Mouse (Mus musculus): ENCODE measurements around the gene Tenm4. TPM values are rescaled to one million over a fixed set of nuclear protein-coding genes. Genes with fewer than 3 reads are reported as not detected.

Tenm4 gene
- total RNA-seq, 1 experiment, result 38.9 TPM

DNA sequence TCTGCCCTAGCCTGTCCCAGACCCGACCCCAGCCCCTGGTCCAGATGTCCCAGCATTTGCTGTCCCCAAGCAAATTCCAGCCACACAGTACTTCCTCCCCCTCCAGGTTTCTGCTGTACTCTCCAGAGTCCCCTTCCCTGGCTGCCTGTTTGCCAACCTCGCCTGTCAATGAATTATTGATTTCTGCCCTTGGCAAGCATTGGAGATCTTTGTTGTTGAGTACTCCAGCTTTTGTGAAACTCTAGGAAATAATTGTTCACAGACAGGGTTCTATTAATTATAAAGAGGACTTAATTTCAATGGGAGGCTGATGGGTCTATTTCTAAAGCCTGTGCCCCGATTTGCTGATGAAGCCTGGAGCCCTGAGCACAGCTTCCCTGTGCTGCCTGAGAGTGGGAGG, 733.4 kb downstream of the Tenm4 start:
- peaks cover 0 to 14% of the 10 kb centered on the region in 2 experiments; a peak in 2 of 4 replicates for H3K4me1 ChIP-seq (ENCODE audit: control insufficient read depth in 2 of 2, insufficient read depth in 2 of 2, low read length in 2 of 2, poor library complexity in 1 of 2)
- no peak for DNase-seq (ENCODE audit: low read depth, low spot score)
- in situ Hi-C loops (cut with MboI; ENCODE audit: low sequenced_read_pairs in 2 of 2, unreplicated experiment in 2 of 2), result loop anchor here (10.0 to 25.0 kb wide), 4 partner anchors 110 to 1042 kb away; no protein-coding TSS in a partner anchor
- no peak overlapping the region for H3K27ac ChIP-seq (ENCODE audit: insufficient read depth, low read depth, low read length, poor library complexity, severe bottlenecking)
- no peak for TF ChIP-seq HCFC1 (IDR thresholded peaks at IDR 0.05; ENCODE audit: borderline replicate concordance, insufficient read depth, low read length)
- no peak for TF ChIP-seq CHD2 (IDR thresholded peaks at IDR 0.05; ENCODE audit: low read depth, low read length)
- no peak for TF ChIP-seq ZNF384 (IDR thresholded peaks at IDR 0.05; ENCODE audit: low read depth, low read length)
- TF ChIP-seq ZC3H11A (IDR thresholded peaks at IDR 0.05; ENCODE audit: borderline replicate concordance, low read depth, low read length), result no peak
- TF ChIP-seq MAFK (IDR thresholded peaks at IDR 0.05; ENCODE audit: insufficient read depth, low read depth, low read length), result no peak
- H3K4me3 ChIP-seq (ENCODE audit: insufficient read depth in 1 of 2, low read depth in 1 of 2, low read length in 2 of 2, poor library complexity in 1 of 2, severe bottlenecking in 1 of 2), result no peak overlapping the region
- H3K9ac ChIP-seq (ENCODE audit: insufficient read depth, low read depth, low read length, poor library complexity, severe bottlenecking), result no peak overlapping the region
- H3K9me3 ChIP-seq (ENCODE audit: control insufficient read depth, insufficient read depth, low read depth, low read length), result no peaks in the 10 kb centered on the region
- H3K36me3 ChIP-seq (ENCODE audit: control insufficient read depth, insufficient read depth, low read length, poor library complexity, severe bottlenecking), result peaks cover 4% of the 10 kb centered on the region; the same call in 1 of the 2 replicates

DNA sequence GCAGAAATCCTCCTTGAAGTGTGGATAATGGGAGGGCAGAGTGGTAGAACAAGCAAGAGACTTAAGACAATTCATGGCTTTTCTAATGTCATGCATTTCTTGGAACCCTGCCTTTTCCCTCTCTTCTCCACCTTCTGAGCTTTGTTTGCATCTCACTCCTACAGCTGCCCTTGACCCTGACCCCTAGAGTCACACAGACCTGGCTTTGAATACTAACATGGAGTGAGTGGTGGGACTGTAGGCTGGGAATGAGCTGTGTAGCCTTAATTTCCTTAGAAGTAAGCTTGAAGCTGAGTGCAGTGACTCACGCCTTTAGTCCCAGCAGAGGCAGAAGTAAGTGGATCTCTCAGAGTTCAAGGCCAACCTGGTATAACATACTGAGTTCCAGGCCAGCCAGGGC, 733.9 kb downstream of the Tenm4 start:
- peaks cover 4% of the 10 kb centered on the region; the same call in 1 of the 2 replicates for H3K36me3 ChIP-seq (ENCODE audit: control insufficient read depth, insufficient read depth, low read length, poor library complexity, severe bottlenecking)

DNA sequence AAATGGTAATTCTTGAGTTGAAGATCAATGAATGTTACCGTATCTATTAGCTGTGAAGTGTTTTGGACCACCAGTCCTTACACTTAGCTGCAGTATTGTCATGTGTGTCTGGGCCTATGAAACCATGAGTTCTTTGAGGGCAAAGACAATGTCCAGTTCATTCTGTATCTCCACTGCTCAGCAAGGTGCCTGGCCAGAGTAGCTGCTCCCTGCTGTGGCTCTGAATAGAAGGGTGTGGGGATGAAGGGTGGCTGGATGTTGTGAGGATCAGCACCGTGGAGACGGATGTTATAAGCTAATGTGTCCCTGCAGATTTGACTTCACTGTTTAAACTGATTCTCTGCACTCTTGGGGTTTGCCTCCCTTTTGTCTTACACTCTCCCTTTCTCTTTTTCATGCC, 734.4 kb downstream of the Tenm4 start:
- Histone ChIP-seq H3K4me1 (ENCODE audit: control insufficient read depth in 2 of 2, insufficient read depth in 2 of 2, low read length in 2 of 2, poor library complexity in 1 of 2) (peaks cover 0 to 11% of the 10 kb centered on the region in 2 experiments; a peak in 2 of 4 replicates), H3K36me3 (ENCODE audit: control insufficient read depth, insufficient read depth, low read length, poor library complexity, severe bottlenecking) (peaks cover 4% of the 10 kb centered on the region; the same call in 1 of the 2 replicates)
- TF ChIP-seq ZC3H11A (IDR thresholded peaks at IDR 0.05; ENCODE audit: borderline replicate concordance, low read depth, low read length), result no peak
- no peak for TF ChIP-seq CHD2 (IDR thresholded peaks at IDR 0.05; ENCODE audit: low read depth, low read length)
- no peak for TF ChIP-seq MAFK (IDR thresholded peaks at IDR 0.05; ENCODE audit: insufficient read depth, low read depth, low read length)

More for the DNA sequence above, 733.9 kb downstream of the Tenm4 start:
- Histone ChIP-seq H3K9me3 (ENCODE audit: control insufficient read depth, insufficient read depth, low read depth, low read length) (no peaks in the 10 kb centered on the region), H3K4me3 (ENCODE audit: insufficient read depth in 1 of 2, low read depth in 1 of 2, low read length in 2 of 2, poor library complexity in 1 of 2, severe bottlenecking in 1 of 2) (no peak overlapping the region), H3K27ac (ENCODE audit: insufficient read depth, low read depth, low read length, poor library complexity, severe bottlenecking) (no peak overlapping the region), H3K9ac (ENCODE audit: insufficient read depth, low read depth, low read length, poor library complexity, severe bottlenecking) (no peak overlapping the region), H3K4me1 (ENCODE audit: control insufficient read depth in 2 of 2, insufficient read depth in 2 of 2, low read length in 2 of 2, poor library complexity in 1 of 2) (peaks cover 0 to 14% of the 10 kb centered on the region in 2 experiments; a peak in 2 of 4 replicates)
- TF ChIP-seq MAFK (IDR thresholded peaks at IDR 0.05; ENCODE audit: insufficient read depth, low read depth, low read length) (no peak), CHD2 (IDR thresholded peaks at IDR 0.05; ENCODE audit: low read depth, low read length) (no peak), ZC3H11A (IDR thresholded peaks at IDR 0.05; ENCODE audit: borderline replicate concordance, low read depth, low read length) (no peak), HCFC1 (IDR thresholded peaks at IDR 0.05; ENCODE audit: borderline replicate concordance, insufficient read depth, low read length) (no peak), ZNF384 (IDR thresholded peaks at IDR 0.05; ENCODE audit: low read depth, low read length) (no peak)
- in situ Hi-C loops (cut with MboI; ENCODE audit: low sequenced_read_pairs in 2 of 2, unreplicated experiment in 2 of 2), result loop anchor here (10.0 to 25.0 kb wide), 4 partner anchors 110 to 1043 kb away; no protein-coding TSS in a partner anchor
- DNase-seq (ENCODE audit: low read depth, low spot score), result no peak

DNA sequence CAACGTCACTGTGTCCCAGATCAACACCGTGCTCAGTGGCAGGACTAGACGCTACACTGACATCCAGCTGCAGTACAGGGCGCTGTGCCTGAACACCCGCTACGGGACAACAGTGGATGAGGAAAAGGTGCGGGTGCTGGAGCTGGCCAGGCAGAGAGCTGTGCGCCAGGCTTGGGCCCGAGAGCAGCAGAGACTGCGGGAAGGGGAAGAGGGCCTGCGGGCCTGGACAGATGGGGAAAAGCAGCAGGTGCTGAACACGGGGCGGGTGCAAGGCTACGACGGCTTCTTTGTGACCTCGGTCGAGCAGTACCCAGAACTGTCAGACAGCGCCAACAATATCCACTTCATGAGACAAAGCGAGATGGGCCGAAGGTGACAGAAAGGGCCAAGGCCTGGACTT, 735.2 kb downstream of the Tenm4 start:
- no peaks in the 10 kb centered on the region for H3K9me3 ChIP-seq (ENCODE audit: control insufficient read depth, insufficient read depth, low read depth, low read length)
- H3K27ac ChIP-seq (ENCODE audit: insufficient read depth, low read depth, low read length, poor library complexity, severe bottlenecking), result no peak overlapping the region
- H3K9ac ChIP-seq (ENCODE audit: insufficient read depth, low read depth, low read length, poor library complexity, severe bottlenecking), result no peak overlapping the region
- H3K4me3 ChIP-seq (ENCODE audit: insufficient read depth in 1 of 2, low read depth in 1 of 2, low read length in 2 of 2, poor library complexity in 1 of 2, severe bottlenecking in 1 of 2), result no peak overlapping the region
- DNase-seq (ENCODE audit: low read depth, low spot score), result no peak
- in situ Hi-C loops (cut with MboI; ENCODE audit: low sequenced_read_pairs in 2 of 2, unreplicated experiment in 2 of 2), result loop anchor here (10.0 to 25.0 kb wide), 4 partner anchors 111 to 1044 kb away; no protein-coding TSS in a partner anchor
- TF ChIP-seq ZNF384 (IDR thresholded peaks at IDR 0.05; ENCODE audit: low read depth, low read length), result no peak
- peaks cover 0 to 11% of the 10 kb centered on the region in 2 experiments; a peak in 2 of 4 replicates for H3K4me1 ChIP-seq (ENCODE audit: control insufficient read depth in 2 of 2, insufficient read depth in 2 of 2, low read length in 2 of 2, poor library complexity in 1 of 2)
- H3K36me3 ChIP-seq (ENCODE audit: control insufficient read depth, insufficient read depth, low read length, poor library complexity, severe bottlenecking), result peaks cover 4% of the 10 kb centered on the region; the same call in 1 of the 2 replicates

More for the DNA sequence above, 734.4 kb downstream of the Tenm4 start:
- DNase-seq (ENCODE audit: low read depth, low spot score), result no peak
- Histone ChIP-seq H3K9ac (ENCODE audit: insufficient read depth, low read depth, low read length, poor library complexity, severe bottlenecking) (no peak overlapping the region), H3K27ac (ENCODE audit: insufficient read depth, low read depth, low read length, poor library complexity, severe bottlenecking) (no peak overlapping the region), H3K9me3 (ENCODE audit: control insufficient read depth, insufficient read depth, low read depth, low read length) (no peaks in the 10 kb centered on the region), H3K4me3 (ENCODE audit: insufficient read depth in 1 of 2, low read depth in 1 of 2, low read length in 2 of 2, poor library complexity in 1 of 2, severe bottlenecking in 1 of 2) (no peak overlapping the region)
- in situ Hi-C loops (cut with MboI; ENCODE audit: low sequenced_read_pairs in 2 of 2, unreplicated experiment in 2 of 2), result loop anchor here (10.0 to 25.0 kb wide), 4 partner anchors 111 to 1043 kb away; no protein-coding TSS in a partner anchor
